Mouse (Mus musculus) heart, adult 2 months (tissue): ENCODE data around the gene Tchp.

ENCODE experiments used
- CTCF ChIP-seq: fragments of 200-600 bp; IDR thresholded peaks from 2 replicates; pipeline ENCODE4 v1.8.1; 2022; ENCODE audit warnings: antibody characterized with exemption, mild to moderate bottlenecking, moderate library complexity
- EP300 ChIP-seq: fragments of 200-500 bp; IDR thresholded peaks from 2 replicates; pipeline ENCODE4 v1.6.1; 2011; ENCODE audit warnings: low read depth, low read length, control low read depth; ENCODE audit not compliant: insufficient read depth

- peak; percentile 27 for TF ChIP-seq CTCF
- no peak for TF ChIP-seq EP300
Measured at GRCm38 (mm10) chr5:114673114-114673513, 34.4 kb upstream of the Tchp start.
